Mouse (Mus musculus) thymus, postnatal 0 days (tissue): ENCODE measurements around the gene Sec61g. TPM values are rescaled to one million over a fixed set of nuclear protein-coding genes. Genes with fewer than 3 reads are reported as not detected.

Experiments
- polyA plus RNA-seq: library from polyadenylated mRNA; unstranded; fragments of >200 nt; fragmentation: Nextera tagmentation; extraction: Ambion mirVana; gene quantifications from 2 replicates; pipeline ENCODE4 v1.2.1, GENCODE M21; 2015

The Sec61g gene
- polyA plus RNA-seq, 1 experiment from 2014 or later, result 30.4 TPM

Other genes starting within 250 kb of the Sec61g start
- 4.2 and 8.1 TPM in 2 replicates for gene Egfr, start 243.7 kb upstream of the Sec61g start, polyA plus RNA-seq